In genomic region chr8:118274688-118275087, GRCm38 (mm10) we compare ENCODE assay signal across 8 mouse cellular contexts. TPM values are rescaled to one million over a fixed set of nuclear protein-coding genes. Genes with fewer than 3 reads are reported as not detected.
A peak's percentile ranks its signal among the peaks of the same experiment; 100 is the strongest.
DNase-seq lines count a peak whose midpoint lies in the region; TF ChIP-seq lines count a peak whose summit lies in the region.

No protein-coding gene starts in this region.

- WGBS in cerebellum, adult 2 months: 5% methylated on average over 4 of the region's 4 CpGs

- no peaks in the 10 kb centered on the region for H3K27me3 ChIP-seq in cerebellum, adult 2 months (ENCODE audit: control insufficient read depth, insufficient read depth, low read length)

- DNase-seq in 416B (ENCODE audit: low read depth) (peak; percentile 2), ES-E14 (ENCODE audit: low read depth, low spot score) (peak; percentile 63), MN1 (ENCODE audit: low spot score) (no peak)
- DNase-seq in cerebellum, adult 2 months: peak; percentile 58 to 75
- DNase-seq in frontal cortex, postnatal 14 days (ENCODE audit: low spot score in 2 of 2): peak; percentile 38 to 74
- DNase-seq in kidney, postnatal 36 days: peak; percentile 61 to 87
- DNase-seq in lung, adult 18-20 months: peak; percentile 29 to 37
- DNase-seq in right cerebral cortex, postnatal 14 days: peak; percentile 80

- no peak for TF ChIP-seq POLR2A in cerebellum, adult 2 months (IDR thresholded peaks at IDR 0.05; ENCODE audit: borderline replicate concordance, insufficient read depth, low read length)

- H3K4me1 ChIP-seq in ES-E14 (ENCODE audit: control insufficient read depth in 2 of 2, insufficient read depth in 2 of 2, low read length in 2 of 2, poor library complexity in 1 of 2): no peaks in the 10 kb centered on the region
- no peaks in the 10 kb centered on the region for H3K4me1 ChIP-seq in cerebellum, adult 2 months (ENCODE audit: control insufficient read depth, insufficient read depth, low read length)

- no peaks in the 10 kb centered on the region for H3K36me3 ChIP-seq in ES-E14 (ENCODE audit: control insufficient read depth, insufficient read depth, low read length, poor library complexity, severe bottlenecking)

- TF ChIP-seq CTCF in cerebellum, adult 2 months (IDR thresholded peaks at IDR 0.05; ENCODE audit: borderline replicate concordance, insufficient read depth, low read depth, low read length): peak; percentile 91

- no peak overlapping the region for H3K4me3 ChIP-seq in ES-E14 (ENCODE audit: insufficient read depth in 1 of 2, low read depth in 1 of 2, low read length in 2 of 2, poor library complexity in 1 of 2, severe bottlenecking in 1 of 2)
- H3K4me3 ChIP-seq in cerebellum, adult 2 months (replicated peaks; ENCODE audit: insufficient read depth, low read depth, low read length): no peak overlapping the region

- no peak overlapping the region for H3K27ac ChIP-seq in ES-E14 (ENCODE audit: insufficient read depth, low read depth, low read length, poor library complexity, severe bottlenecking)
- H3K27ac ChIP-seq in cerebellum, adult 2 months (ENCODE audit: insufficient read depth, low read length): no peak overlapping the region

- H3K9me3 ChIP-seq in ES-E14 (ENCODE audit: control insufficient read depth, insufficient read depth, low read depth, low read length): no peaks in the 10 kb centered on the region

- H3K9ac ChIP-seq in ES-E14 (ENCODE audit: insufficient read depth, low read depth, low read length, poor library complexity, severe bottlenecking): no peak overlapping the region

- in situ Hi-C loops in ES-E14 (cut with MboI; ENCODE audit: low sequenced_read_pairs in 2 of 2, unreplicated experiment in 2 of 2): no loop called here

TF ChIP-seq in ES-E14, 5 proteins besides CTCF, POLR2A, EP300 and RAD21:
- TF ChIP-seq ZC3H11A (IDR thresholded peaks at IDR 0.05; ENCODE audit: borderline replicate concordance, low read depth, low read length): peak; percentile 38; the same call in 1 of the 2 replicates
- no peak for TF ChIP-seq MAFK (IDR thresholded peaks at IDR 0.05; ENCODE audit: insufficient read depth, low read depth, low read length)

RNA-seq across cellular contexts. Expression of gene Cdh13, which starts 8.8 kb away (rescaled TPM):
- 1.3 and 1.8 TPM in 2 replicates for total RNA-seq in ES-E14 (2012; rRNA removed)
- polyA plus RNA-seq in cerebellum, adult 2 months (2012; rRNA removed): 16.2 and 18.4 TPM in 2 replicates
